Mouse (Mus musculus) neural tube, embryonic 14.5 days (tissue): ENCODE measurements around the gene Vps53. TPM values are rescaled to one million over a fixed set of nuclear protein-coding genes. Genes with fewer than 3 reads are reported as not detected.

Experiments used
- ATAC-seq: fragments of 200-750 bp; cut with Nextera tagmentation; 2 replicates; pipeline ENCODE4 v1.8.0; 2017; ENCODE audit warnings: low read depth, mild to moderate bottlenecking, moderate TSS enrichment, moderate library complexity
- H3K27ac ChIP-seq: fragments of 300-500 bp; sonication (generic); 2 replicates; pipeline ENCODE4 v1.5.1; 2014; ENCODE audit warnings: low read depth, mild to moderate bottlenecking, control low read depth, low read length, moderate library complexity, mixed read lengths
- H3K27me3 ChIP-seq: fragments of 300-500 bp; sonication (generic); 2 replicates; pipeline ENCODE4 v1.6.1; 2014; ENCODE audit warnings: low read length; ENCODE audit not compliant: control insufficient read depth, insufficient read depth
- H3K36me3 ChIP-seq: fragments of 300-500 bp; sonication (generic); 2 replicates; pipeline ENCODE4 v1.6.1; 2014; ENCODE audit warnings: low read length, mixed read lengths; ENCODE audit not compliant: control insufficient read depth, insufficient read depth
- H3K4me1 ChIP-seq: fragments of 300-500 bp; sonication (generic); 2 replicates; pipeline ENCODE4 v1.6.1; 2014; ENCODE audit warnings: low read length; ENCODE audit not compliant: control insufficient read depth, insufficient read depth
- H3K4me2 ChIP-seq: fragments of 300-500 bp; sonication (generic); 2 replicates; pipeline ENCODE4 v1.6.1; 2014; ENCODE audit warnings: mild to moderate bottlenecking, low read depth, low read length, control low read depth
- H3K4me3 ChIP-seq: fragments of 300-500 bp; sonication (generic); 2 replicates; pipeline ENCODE4 v1.5.1; 2014; ENCODE audit warnings: low read depth, low read length, control low read depth, mixed read lengths
- H3K9ac ChIP-seq: fragments of 300-500 bp; sonication (generic); replicated peaks from 2 replicates; pipeline ENCODE4 v1.6.1; 2014; ENCODE audit warnings: low read depth, mild to moderate bottlenecking, control low read depth, low read length, mixed read lengths
- H3K9me3 ChIP-seq: fragments of 300-500 bp; sonication (generic); 2 replicates; pipeline ENCODE4 v1.6.1; 2016; ENCODE audit warnings: low read length; ENCODE audit not compliant: control insufficient read depth
- WGBS: fragments of 180-500 bp; shearing (Covaris S2); extraction: QIAGEN DNeasy Blood & Tissue Kit; methylation state at CpG from one replicate; pipeline ENCODE4 v1.1.7; 2014; 5-methylcytosine and 5-hydroxymethylcytosine counted together
- polyA plus RNA-seq: library from polyadenylated mRNA; unstranded; fragments of >200 nt; fragmentation: Nextera tagmentation; extraction: Ambion mirVana; gene quantifications from 2 replicates; pipeline ENCODE4 v1.2.1, GENCODE M21; 2014

The Vps53 gene
- polyA plus RNA-seq, 1 experiment from 2014 or later = 71.0 TPM

GRCm38 (mm10) chr11:76180146-76180540 is 696 bp upstream of the Vps53 start:
- H3K27ac ChIP-seq = no peak overlapping the region
- 23% methylated on average over 7 of the region's 7 CpGs for WGBS
- ATAC-seq = no peak

GRCm38 (mm10) chr11:76178726-76179494 is 537 bp downstream of the Vps53 start:
- peaks cover 7% of the 10 kb centered on the region; the same call in 1 of the 2 replicates for H3K4me1 ChIP-seq
- peak; percentile 86 for ATAC-seq
- H3K4me2 ChIP-seq = peak overlapping the region; percentile 65
- no peaks in the 10 kb centered on the region for H3K27me3 ChIP-seq
- peak overlapping the region; percentile 69 for H3K27ac ChIP-seq
- under 1% methylated on average over 28 of the region's 28 CpGs for WGBS
- peaks cover 4% of the 10 kb centered on the region for H3K36me3 ChIP-seq
- peak overlapping the region; percentile 88 for H3K4me3 ChIP-seq
- H3K9me3 ChIP-seq = no peaks in the 10 kb centered on the region
- H3K9ac ChIP-seq = peak overlapping the region; percentile 54

More at GRCm38 (mm10) chr11:76180146-76180540, 696 bp upstream of the Vps53 start:
- peak overlapping the region; percentile 54 for H3K9ac ChIP-seq
- H3K4me3 ChIP-seq = peak overlapping the region; percentile 88
- peaks cover 7% of the 10 kb centered on the region; the same call in 1 of the 2 replicates for H3K4me1 ChIP-seq
- H3K27me3 ChIP-seq = no peaks in the 10 kb centered on the region
- H3K9me3 ChIP-seq = no peaks in the 10 kb centered on the region
- H3K36me3 ChIP-seq = peaks cover 3% of the 10 kb centered on the region; the same call in 1 of the 2 replicates
- peak overlapping the region; percentile 65 for H3K4me2 ChIP-seq

GRCm38 (mm10) chr11:76170207-76170606 is 9.2 kb downstream of the Vps53 start:
- Histone ChIP-seq H3K4me2 (no peak overlapping the region), H3K36me3 (peaks cover 10% of the 10 kb centered on the region), H3K27me3 (no peaks in the 10 kb centered on the region), H3K4me1 (no peaks in the 10 kb centered on the region), H3K4me3 (no peak overlapping the region), H3K9ac (no peak overlapping the region), H3K27ac (no peak overlapping the region), H3K9me3 (no peaks in the 10 kb centered on the region)
- ATAC-seq = no peak
- 52% methylated on average over 5 of the region's 5 CpGs for WGBS

GRCm38 (mm10) chr11:76168976-76169375 is 10.5 kb downstream of the Vps53 start:
- no peak for ATAC-seq
- WGBS = 86% methylated on average over 3 of the region's 3 CpGs
- no peak overlapping the region for H3K4me2 ChIP-seq

GRCm38 (mm10) chr11:76167079-76167765 is 12.2 kb downstream of the Vps53 start:
- no peaks in the 10 kb centered on the region for H3K27me3 ChIP-seq

More at GRCm38 (mm10) chr11:76168976-76169375, 10.5 kb downstream of the Vps53 start:
- H3K27ac ChIP-seq = no peak overlapping the region
- no peak overlapping the region for H3K4me3 ChIP-seq
- H3K36me3 ChIP-seq = peaks cover 14% of the 10 kb centered on the region
- H3K4me1 ChIP-seq = no peaks in the 10 kb centered on the region
- no peaks in the 10 kb centered on the region for H3K9me3 ChIP-seq
- H3K9ac ChIP-seq = no peak overlapping the region
- H3K27me3 ChIP-seq = no peaks in the 10 kb centered on the region

GRCm38 (mm10) chr11:76166657-76167056 is 12.8 kb downstream of the Vps53 start:
- H3K27ac ChIP-seq = no peak overlapping the region
- no peaks in the 10 kb centered on the region for H3K9me3 ChIP-seq
- H3K36me3 ChIP-seq = 0 out of 2 replicates have a peak, but pooled peaks cover 11% of the 10 kb centered on the region

More at GRCm38 (mm10) chr11:76167079-76167765, 12.2 kb downstream of the Vps53 start:
- peaks cover 11% of the 10 kb centered on the region; the same call in 1 of the 2 replicates for H3K36me3 ChIP-seq
- no peak overlapping the region for H3K27ac ChIP-seq
- H3K9me3 ChIP-seq = no peaks in the 10 kb centered on the region
- H3K4me1 ChIP-seq = no peaks in the 10 kb centered on the region
- H3K9ac ChIP-seq = no peak overlapping the region
- ATAC-seq = no peak
- H3K4me2 ChIP-seq = no peak overlapping the region
- 28% methylated on average over 5 of the region's 5 CpGs for WGBS
- no peak overlapping the region for H3K4me3 ChIP-seq

GRCm38 (mm10) chr11:76160251-76160650 is 19.2 kb downstream of the Vps53 start:
- Histone ChIP-seq H3K27ac (no peak overlapping the region), H3K4me1 (no peaks in the 10 kb centered on the region), H3K27me3 (no peaks in the 10 kb centered on the region), H3K9ac (no peak overlapping the region), H3K9me3 (no peaks in the 10 kb centered on the region), H3K4me3 (no peak overlapping the region), H3K4me2 (no peak overlapping the region), H3K36me3 (peaks cover 28% of the 10 kb centered on the region)
- no peak for ATAC-seq
- WGBS = 72% methylated on average over 6 of the region's 6 CpGs

More at GRCm38 (mm10) chr11:76166657-76167056, 12.8 kb downstream of the Vps53 start:
- 97% methylated on average over 4 of the region's 4 CpGs for WGBS
- no peak for ATAC-seq
- no peak overlapping the region for H3K9ac ChIP-seq
- no peak overlapping the region for H3K4me2 ChIP-seq
- no peak overlapping the region for H3K4me3 ChIP-seq
- no peaks in the 10 kb centered on the region for H3K4me1 ChIP-seq
- no peaks in the 10 kb centered on the region for H3K27me3 ChIP-seq

- no peaks in the 10 kb centered on the region for H3K9me3 ChIP-seq
- H3K36me3 ChIP-seq = peaks cover 35% of the 10 kb centered on the region
- H3K27ac ChIP-seq = no peak overlapping the region
- 87% methylated on average over 2 of the region's 2 CpGs for WGBS
- H3K4me3 ChIP-seq = no peak overlapping the region
- no peaks in the 10 kb centered on the region for H3K4me1 ChIP-seq
- H3K27me3 ChIP-seq = no peaks in the 10 kb centered on the region
- H3K4me2 ChIP-seq = no peak overlapping the region
- H3K9ac ChIP-seq = no peak overlapping the region
- no peak for ATAC-seq
These were observed 21.1 kb downstream of the Vps53 start for GRCm38 (mm10) chr11:76158375-76158774.

GRCm38 (mm10) chr11:76154861-76155260 is 24.6 kb downstream of the Vps53 start:
- no peak overlapping the region for H3K4me3 ChIP-seq
- no peak for ATAC-seq
- H3K9ac ChIP-seq = no peak overlapping the region
- no peaks in the 10 kb centered on the region for H3K27me3 ChIP-seq
- WGBS = 89% methylated on average over 2 of the region's 2 CpGs
- H3K9me3 ChIP-seq = no peaks in the 10 kb centered on the region
- H3K4me1 ChIP-seq = no peaks in the 10 kb centered on the region
- H3K36me3 ChIP-seq = peaks cover 26% of the 10 kb centered on the region
- no peak overlapping the region for H3K27ac ChIP-seq
- no peak overlapping the region for H3K4me2 ChIP-seq
